Mouse (Mus musculus) ES-E14 (cell line): Measurements from ENCODE around the gene Igsf21.

ENCODE experiments used
- CHD2 ChIP-seq: IDR thresholded peaks from 2 replicates; pipeline ENCODE4 v1.6.1; 2014; ENCODE audit warnings: mild to moderate bottlenecking, low read depth, low read length, inconsistent platforms
- HCFC1 ChIP-seq: IDR thresholded peaks from 2 replicates; pipeline ENCODE4 v1.6.1; 2012; ENCODE audit warnings: low read length, inconsistent platforms, borderline replicate concordance; ENCODE audit not compliant: insufficient read depth
- MAFK ChIP-seq: IDR thresholded peaks from 2 replicates; pipeline ENCODE4 v1.6.1; 2014; ENCODE audit warnings: mild to moderate bottlenecking, low read depth, low read length, inconsistent platforms; ENCODE audit not compliant: insufficient read depth
- ZC3H11A ChIP-seq: IDR thresholded peaks from 2 replicates; pipeline ENCODE4 v1.6.1; 2012; ENCODE audit warnings: low read depth, mild to moderate bottlenecking, inconsistent platforms, low read length, borderline replicate concordance
- ZNF384 ChIP-seq: IDR thresholded peaks from 2 replicates; pipeline ENCODE4 v1.6.1; 2012; ENCODE audit warnings: low read depth, low read length, inconsistent platforms

- TF ChIP-seq ZC3H11A (no peak), ZNF384 (no peak), CHD2 (no peak), HCFC1 (no peak), MAFK (no peak)
Measured at GRCm38 (mm10) chr4:140204775-140205174, 41.8 kb downstream of the Igsf21 start.
